Mouse (Mus musculus): ENCODE data around the gene Lrmda.
"Not testable (repeated sequence)": the region's sequence is repeated elsewhere in the genome, so short reads cannot be mapped to it uniquely, and the experiment has no call there.

Lrmda gene

DNA sequence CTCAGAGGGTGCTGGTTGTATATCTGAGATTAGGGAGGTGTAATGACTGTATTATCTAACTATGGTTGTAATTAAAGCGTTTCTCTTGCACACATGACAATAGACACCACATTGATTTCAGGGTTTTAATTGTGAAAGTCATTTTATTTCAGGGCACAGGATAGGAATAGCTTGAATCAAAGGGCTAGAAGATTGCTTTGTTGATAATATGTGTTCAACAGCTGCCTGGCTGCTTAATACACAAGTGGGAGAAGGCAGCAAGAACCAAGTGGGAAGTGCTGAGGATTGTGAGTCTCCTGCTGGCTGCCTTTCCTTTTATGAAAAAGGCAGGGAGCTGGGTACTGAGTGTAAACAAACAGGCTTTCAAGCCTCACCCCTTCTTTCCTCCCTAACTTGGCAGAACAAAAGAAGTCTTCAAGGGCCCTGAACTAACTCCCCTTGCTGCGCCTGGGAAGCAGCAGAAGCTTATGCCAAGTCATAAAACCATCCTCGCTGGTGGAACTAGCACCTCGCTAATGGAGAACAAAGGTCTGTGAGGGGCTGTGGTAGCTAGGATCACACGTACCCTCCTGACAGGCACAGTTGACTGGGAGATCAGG, 726.5 kb downstream of the Lrmda start:
- no peak for DNase-seq

DNA sequence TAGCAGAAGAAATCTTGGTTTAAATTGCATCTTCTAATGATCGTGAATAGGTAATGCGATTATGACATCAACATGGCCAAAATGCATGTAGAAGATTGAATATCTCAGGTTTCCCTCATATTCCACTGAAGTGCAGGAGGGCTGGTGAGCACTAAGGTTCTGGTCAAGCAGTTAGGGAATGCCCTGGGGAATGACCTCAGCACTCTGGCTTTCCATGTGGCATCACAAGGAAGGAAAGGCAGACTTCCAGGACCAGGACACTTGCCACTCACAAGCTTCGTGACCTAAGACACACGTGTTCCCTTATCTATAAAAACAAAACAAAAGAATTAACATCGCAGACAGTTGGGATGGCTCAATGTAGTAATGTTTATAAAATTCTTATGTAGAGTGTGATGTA, 728.3 kb downstream of the Lrmda start:
- no peak for DNase-seq

DNA sequence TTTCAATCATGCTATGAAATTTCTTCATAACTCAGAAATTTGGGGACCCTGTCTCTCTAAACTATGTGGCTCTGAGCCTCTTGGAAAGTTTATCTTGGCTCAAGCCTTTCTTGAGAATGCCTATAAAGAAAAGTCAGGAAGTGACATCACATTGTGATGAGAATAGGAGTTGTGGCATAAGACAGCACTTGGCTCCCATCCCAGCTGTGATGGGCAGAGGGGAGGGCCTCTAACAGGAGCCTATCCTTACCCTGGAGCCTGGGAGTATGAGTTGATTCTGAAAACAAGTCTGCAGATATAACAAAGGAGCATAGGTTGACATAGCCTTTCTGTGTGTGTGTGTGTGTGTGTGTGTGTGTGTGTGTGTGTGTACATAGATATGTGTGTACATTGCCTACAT, 730.9 kb downstream of the Lrmda start:
- DNase-seq: no peak

DNA sequence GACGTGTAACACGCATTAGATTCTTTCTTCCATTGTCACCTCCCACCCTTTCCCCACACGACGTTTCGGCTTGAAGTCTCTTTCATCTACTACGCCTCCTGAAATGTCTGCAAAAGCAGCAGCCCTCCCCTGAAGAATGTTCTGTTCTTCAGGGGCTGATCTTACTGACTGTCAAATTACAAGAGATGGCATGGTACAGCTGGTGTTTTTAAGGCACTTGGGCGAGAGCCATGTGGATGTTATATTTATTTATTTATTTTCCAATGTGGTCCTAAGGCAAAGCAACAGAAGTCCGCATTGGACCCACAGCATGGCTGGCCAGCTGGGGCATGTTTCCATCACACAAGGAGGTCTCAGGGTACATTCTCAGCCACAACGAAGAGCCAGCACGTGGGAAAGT, 731.8 kb downstream of the Lrmda start:
- peak; percentile 61 for DNase-seq

DNA sequence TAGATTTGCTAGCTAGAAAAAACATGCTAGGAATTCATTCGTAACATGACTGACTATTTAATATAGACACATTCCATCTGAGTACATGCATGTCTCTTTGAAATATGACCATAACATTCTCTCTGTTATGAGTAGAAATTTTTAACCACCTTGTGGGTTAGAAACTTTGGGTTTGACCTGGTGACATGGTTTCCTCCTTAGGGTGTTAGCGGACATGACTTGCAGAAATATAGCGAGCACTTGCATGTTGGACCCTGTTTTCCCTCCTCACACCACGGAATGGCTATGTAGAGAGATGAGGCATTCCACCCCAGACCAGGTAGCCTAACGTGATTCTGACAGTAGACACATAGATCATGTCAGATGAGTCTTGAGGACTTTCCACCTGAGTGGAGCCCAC, 735.1 kb downstream of the Lrmda start:
- no peak for DNase-seq

DNA sequence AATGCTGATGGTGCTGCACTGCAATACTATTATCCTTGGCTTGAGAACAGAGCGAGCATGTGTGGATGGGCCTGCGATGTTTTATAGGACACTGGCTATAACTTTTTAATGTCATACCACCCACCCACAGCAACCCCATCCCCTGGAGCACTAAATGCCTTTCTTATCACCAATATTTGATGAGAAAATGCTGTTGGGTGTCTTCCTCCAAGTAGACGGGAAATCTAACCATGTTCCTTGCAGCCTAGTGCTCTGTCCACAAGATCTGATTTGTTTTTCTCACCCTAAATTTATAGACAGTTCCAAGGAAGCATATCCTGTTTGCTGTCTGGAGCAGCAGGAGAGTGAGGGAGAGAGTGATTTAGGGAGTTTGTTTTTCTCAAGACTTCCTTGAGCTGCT, 738.0 kb downstream of the Lrmda start:
- no peak for DNase-seq

DNA sequence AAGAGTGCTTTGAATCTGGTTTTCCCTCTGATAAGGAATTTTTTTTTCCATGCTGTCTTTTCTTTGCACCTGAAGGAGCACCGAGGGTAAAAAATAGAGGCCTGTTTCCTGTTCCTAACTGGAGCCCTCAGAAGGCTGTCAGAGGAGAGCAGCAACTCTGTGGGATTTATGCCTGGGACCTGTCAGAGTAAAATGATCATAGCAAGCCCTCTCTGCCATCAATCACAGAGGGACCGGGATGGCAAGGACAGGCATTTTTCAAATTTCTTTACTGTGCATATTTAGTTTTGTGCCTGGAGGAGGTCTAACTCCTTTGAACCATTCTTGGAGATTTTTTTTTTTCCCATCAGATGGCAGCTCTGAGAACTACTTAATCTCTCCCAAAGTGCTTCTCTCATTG, 739.7 kb downstream of the Lrmda start:
- no peak for DNase-seq

DNA sequence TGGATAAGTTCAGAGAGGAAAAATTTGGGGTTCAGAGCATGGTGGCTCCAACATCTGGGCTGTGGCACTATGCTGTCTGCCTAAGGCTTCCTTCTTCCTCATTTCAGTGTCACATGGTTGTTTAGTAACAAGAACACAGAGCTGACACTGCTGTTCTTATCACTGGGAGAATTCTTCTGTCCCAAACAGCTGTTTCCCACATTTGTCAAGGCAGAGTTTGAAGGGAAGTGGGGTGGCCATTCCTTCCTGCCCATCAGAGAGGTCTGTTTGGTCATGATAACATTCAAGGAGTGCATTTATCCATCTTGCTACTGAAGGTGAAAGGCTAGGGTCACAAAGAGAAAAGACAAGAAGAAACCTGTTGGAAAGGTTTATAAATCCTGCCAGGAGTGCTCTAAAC, 740.2 kb downstream of the Lrmda start:
- DNase-seq: no peak

DNA sequence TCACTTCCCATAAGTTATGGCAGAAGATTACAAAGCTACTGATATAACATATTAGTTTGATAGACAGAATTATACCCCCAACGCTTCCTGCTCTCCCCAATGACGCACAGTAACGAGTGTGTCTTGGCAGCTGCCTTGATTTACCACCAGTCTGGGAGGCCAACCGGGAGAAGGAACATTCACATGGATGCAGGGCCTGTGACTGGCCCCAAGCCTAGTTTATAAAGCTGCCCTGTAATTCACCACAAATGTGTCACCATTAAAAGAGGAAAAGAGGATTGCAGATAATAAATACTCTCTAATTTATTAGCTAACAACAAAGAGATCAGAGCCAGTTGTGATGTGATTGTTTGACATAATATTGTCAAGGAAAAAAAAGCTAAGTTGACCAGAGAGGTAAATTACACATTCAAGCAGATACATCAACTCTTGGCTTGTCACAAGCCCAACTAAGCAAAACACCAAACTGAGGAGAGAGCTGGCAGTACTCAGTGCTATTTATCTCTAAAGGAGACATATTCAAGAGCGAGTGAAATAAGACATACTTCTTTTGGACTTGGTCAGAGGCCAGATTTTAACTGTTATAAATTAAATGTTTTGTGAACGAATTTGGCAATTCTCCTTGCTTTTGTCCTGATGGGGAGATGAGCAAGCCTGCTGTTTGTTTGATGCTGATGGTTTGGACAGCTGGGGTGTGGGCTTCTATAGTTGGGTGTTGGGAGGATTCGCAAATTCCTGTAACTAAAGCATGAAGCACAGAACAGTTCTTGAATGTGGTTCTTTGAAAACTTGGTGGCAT, 740.9 kb downstream of the Lrmda start:
- peak; percentile 38 for DNase-seq

DNA sequence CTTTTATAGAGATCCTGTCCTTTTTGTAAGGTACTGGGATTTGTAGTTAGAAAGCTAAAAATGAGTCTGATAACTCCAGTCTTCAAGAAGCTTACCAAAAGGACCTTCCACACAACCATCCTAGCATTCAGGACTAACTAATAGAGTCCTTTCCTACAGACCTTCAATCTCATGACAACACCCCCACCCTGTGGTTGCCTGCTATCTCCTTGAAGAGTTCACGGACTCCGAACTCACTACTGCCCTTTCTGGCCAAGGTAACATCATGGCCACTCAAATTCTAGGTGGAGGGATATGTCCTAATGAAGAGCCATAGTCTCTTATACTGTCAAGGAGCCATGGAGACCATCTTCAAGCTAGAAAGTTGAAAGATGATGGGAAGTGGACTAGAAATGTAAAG, 762.2 kb downstream of the Lrmda start:
- DNase-seq: no peak

DNA sequence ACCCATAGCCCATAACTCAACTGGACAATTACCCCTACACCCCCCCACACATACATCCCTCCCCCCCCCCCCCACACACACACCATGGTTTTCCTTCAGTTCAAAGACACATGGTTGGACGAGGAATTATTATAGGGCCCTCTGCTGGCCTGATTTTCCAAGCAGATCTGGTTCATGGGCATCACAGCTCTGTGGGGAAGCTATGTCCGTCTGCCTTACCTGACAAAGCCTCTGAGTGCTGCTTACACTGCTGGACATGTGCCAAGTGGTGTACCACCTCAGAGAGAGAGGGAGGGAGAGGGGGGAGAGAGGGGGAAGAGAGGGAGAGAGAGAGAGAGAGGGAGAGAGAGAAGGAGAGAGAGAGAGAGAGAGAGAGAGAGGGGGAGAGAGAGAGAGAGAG, 762.9 kb downstream of the Lrmda start:
- no peak for DNase-seq

DNA sequence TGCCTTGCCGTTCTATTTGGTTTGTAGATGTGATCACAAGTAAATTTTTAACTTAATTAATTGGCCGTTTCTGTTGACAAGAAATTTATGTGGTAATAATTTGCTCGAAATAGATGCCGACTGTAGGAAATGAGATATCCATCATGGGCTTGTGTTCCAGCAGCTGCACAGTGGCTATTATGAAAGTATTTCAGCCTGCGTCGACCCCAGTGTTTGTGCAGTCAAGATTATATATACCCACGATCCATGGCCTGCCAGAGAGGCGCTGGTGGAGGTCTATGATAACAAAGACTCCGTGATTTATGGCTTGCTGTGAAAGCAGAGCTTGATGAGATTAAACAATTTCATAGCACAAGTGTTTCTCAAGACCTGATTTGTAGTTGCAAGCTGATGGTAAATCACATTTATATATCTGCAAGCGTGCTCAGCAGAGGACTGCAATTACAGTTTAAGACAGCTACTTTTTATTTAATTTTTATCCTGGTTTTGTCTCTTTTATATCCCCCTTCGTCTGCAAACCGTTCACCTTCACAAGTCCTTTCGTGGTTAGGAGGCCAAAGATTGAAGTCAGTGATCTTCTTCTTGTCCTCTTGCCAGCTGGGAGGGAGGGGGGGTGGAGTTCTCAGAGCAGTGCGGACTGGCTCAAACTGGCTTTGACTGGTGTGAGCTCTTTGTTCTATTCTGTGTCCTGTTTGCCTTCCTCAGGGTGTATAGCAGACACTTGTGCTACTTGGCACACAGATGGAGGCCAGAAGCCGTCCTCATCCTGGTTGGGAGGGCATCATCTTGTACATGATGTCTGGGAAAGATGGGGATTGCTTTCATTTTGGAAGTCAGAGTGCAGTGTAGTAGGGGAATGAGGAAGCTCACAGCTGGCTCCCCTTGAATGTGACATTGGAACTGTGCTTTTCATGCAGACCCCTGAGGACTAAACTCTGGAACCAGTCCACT, 764.0 kb downstream of the Lrmda start:
- DNase-seq: no peak

DNA sequence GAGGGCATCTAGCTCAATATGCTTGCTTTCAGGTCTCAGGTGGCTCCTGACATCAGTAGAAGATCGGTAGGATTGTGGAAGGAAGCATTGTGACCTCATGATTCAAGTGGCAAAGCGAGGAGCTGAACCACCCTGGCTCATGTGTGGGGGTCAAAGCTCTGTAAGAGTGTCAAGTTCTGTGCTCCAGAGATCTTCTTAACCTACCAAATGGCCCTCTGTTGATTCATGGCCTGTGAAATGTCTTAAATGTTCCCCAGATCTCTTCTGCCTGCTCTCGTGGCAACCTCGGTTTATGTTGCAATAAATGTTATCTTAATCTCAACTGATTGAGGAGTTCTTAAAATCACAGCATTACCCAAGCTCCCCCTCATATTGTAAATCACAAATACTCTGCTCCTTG, 780.5 kb downstream of the Lrmda start:
- no peak for DNase-seq

DNA sequence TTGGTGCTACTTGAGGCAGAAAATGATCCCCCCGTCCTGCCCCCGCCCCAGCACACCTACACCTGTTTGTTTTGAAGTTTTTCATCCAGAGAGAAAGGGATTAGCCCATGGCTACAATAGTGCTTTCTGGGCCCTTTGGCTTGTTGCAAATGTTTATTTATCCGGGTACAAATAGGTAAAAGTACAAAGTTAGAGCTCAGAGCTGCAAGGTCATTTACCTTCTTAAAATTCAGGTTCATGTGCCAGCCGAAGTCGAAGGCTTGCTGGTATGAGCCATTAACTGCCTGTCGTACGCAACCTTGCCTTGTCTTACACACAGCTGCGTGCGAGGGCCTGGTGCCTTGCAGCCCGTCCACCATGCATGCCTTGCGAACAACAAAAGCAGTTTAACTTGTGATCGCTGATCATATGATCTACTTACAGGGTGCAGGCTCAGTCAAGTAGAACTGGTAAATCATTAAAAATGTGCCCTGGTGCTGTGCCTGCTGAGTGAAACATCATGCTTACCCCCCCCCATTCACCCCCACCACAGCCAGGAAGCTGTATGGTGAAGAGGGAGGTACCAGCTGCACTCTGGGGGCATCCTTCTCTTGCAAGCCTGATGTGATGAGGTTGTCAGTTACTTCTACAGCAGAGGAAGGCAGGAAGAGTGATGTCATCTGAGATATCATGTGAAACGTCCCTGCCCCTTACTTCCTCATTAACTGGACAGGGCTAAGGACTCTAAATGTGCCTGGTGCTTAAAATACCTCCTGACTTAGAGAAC, 781.5 kb downstream of the Lrmda start:
- DNase-seq: peak; percentile 76

DNA sequence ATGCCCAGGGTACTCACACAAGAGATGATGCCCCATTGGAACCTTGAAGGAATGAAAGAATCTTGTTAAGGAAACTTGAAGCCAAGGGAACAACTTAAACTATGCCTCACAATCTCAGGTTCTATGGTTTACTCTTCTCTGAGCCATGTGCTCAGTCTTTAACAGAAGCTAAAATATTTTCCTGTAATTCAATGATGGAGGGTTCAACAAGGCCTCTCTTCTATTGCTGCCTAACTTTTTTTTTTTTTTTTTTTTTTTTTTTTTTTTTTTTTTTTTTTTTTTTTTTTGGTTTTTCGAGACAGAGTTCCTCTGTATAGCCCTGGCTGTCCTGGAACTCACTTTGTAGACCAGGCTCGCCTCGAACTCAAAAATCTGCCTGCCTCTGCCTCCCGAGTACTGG, 782.2 kb downstream of the Lrmda start:
- not testable (repeated sequence) for DNase-seq

DNA sequence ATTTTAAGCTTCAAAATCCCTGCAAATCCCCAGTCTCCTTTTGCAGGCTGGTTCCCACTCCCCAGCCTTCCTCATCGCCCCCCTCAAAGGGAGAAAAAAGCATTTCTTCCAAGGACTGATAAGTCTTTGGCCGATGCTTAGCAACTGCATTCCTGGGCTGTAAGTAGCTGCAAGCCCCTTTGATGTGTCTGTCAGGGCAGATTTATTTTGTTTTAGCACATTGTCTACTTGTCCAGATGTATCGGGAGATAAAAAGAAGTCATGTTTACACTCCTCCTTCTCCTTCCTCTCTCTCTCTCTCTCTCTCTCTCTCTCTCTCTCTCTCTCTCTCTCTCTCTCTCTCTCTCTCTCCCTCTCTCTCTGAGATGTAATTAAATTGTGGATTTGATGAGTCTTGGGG, 787.8 kb downstream of the Lrmda start:
- DNase-seq: no peak

DNA sequence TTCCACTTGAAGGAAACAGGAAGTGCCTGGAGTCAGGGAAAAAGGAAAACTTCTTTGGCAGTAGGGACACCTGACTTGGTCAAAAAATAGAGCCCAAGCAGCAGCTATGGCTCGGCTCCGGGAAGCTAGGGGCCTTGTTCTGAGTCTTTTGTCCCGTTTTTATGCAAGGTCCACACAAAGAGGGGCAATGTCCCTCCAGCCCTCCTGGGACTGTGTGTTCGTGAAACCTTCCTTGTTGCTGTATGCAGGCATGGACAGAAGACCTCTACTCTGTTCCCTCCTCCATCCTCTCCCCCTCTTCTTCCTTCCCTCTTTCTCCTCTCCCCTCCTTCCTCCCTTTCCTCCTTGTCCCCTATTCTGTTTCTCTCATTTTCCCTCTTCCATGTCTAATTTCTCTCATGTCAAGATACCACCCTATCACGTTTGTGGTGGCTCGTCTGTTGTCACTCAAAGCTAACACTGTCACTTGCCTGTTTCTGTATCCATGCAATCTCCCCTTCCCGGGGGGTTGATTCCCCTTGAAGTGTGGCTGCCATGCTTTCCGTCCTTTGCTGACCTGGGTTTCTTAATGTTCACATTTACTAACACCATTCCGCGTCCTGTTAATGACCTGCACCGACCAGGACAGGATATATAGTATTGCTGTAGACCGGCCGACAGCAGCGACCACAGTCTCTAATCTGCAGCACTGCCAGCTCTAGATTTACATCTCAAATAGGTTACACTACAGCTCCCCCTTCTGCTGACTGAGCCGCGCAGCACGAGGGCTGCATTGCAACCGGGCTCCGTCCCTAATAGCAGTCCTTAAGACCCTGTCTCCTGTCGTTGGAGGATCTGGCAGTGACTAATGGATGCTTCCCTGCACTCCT, 788.4 kb downstream of the Lrmda start:
- peak; percentile 63 for DNase-seq

DNA sequence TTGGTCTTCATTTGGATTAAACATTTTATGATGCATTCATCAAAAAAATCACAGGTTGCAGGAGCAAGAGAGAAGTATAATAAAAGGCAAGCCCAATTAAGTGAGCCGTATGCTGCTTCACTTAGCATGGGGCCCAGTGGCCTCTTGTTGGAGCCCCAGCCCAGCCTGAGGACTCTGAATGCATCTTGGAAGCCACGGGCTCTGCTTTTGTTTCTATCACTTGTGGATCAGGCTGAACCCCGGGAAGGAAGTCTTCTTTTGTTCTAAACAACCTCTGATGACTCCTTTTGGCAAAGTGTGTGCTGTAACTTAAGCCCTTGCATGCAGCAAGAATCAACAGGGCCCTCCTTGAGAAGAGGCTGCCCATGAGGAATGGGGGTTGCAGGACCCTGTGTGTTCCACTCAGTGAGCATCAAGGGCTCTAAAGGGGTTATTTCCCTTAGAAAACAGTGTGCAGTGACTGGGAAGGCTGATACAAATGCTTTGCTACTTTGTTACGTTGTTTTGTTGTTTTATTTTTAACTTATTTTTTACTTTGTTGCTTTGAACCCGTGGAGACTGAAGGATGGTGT, 789.2 kb downstream of the Lrmda start:
- no peak for DNase-seq

DNA sequence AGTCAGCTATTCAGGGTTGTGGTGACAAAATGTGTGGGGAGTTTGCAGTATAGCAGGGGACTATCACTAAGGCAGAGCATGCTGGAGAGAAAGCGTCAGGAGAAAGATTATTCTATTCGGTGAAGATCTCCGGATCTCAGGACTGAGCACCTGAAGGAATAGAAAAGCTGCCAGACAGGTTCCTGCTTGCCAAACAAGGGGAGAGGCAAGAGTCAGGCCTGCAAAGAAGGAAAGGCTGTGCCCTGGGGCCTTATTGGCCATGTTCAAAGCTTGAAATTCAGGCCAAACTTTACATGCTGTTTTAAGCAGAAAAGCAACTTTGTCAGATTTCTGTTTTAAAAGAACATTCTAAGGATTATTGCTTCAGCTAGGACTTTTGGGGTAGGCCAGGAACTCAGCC, 789.7 kb downstream of the Lrmda start:
- DNase-seq: no peak

DNA sequence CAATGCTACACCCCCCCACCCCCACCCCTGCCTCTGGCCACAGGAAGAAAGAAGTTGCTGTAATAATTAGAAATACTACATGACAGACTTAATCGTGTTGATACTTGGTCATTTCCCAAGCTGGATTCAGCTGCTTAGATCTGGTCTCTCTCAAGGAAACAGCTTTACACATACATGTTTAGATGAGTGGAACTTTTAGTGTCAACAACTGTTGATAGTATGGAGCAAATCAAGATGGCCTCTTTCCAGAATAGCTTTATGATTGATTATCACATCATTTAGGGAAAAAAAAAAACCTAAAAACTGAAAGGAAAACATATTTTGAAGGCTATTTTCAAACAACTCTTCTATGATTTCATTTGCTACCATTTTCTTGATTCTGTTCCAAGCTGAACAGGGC, 791.0 kb downstream of the Lrmda start:
- no peak for DNase-seq

DNA sequence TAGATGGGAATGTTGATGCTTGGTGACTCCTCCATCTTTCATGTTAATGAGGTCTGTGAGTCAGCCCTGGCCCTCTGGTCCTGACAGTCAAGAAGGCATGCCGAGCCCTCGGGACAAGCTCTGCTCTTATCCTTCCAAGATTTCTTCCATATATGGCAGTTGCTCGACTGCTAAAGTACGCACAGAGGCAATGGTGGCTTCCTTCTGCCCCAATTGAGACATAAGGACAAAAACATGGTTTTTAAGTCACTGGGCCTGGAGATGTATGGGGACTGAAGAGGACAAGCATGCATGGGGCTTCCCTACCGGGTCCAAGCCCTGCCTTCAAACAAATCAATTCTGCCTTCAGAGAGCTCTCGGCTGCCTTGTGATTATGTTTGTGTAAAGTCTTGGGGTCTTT, 793.3 kb downstream of the Lrmda start:
- DNase-seq: no peak

DNA sequence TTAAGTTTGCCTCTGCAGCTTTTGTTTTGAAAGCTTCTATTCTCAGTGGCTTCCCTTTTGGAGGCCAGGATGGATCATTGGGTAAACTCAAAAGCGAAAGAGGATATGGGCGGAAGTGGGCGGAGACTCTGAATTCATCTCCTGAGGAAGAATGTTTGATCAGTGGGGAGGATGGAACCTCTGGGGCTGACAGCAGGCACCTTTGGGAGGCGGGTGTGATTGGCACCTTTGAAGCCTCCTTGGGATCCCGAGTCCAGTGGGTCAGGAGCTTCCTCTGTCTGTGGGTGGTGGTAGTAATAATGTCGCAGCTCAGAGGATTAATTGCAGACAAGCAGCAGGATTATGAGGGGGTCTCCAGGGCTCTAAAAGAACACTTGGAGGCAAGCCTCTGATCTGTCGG, 793.9 kb downstream of the Lrmda start:
- no peak for DNase-seq

Data from layer of hippocampus, adult 9-11 months (tissue).